Mouse (Mus musculus) limb, embryonic 13.5 days (tissue): Measurements from ENCODE around the gene Cmya5. TPM values are rescaled to one million over a fixed set of nuclear protein-coding genes. Genes with fewer than 3 reads are reported as not detected.
A peak's percentile ranks its signal among the peaks of the same experiment; 100 is the strongest.

Experiments used
- ATAC-seq: fragments of 200-750 bp; cut with Nextera tagmentation; 2 replicates; pipeline ENCODE4 v1.8.0; 2017; ENCODE audit warnings: low read depth, moderate number of reproducible peaks, moderate TSS enrichment; ENCODE audit not compliant: low FRiP score
- H3K27ac ChIP-seq: fragments of 300-500 bp; sonication (generic); 2 replicates; pipeline ENCODE4 v1.5.1; 2015; ENCODE audit warnings: inconsistent platforms, mild to moderate bottlenecking, moderate library complexity
- H3K27me3 ChIP-seq: fragments of 300-500 bp; sonication (generic); 2 replicates; pipeline ENCODE4 v1.6.1; 2015; ENCODE audit warnings: mild to moderate bottlenecking, inconsistent platforms
- H3K36me3 ChIP-seq: fragments of 300-500 bp; sonication (generic); 2 replicates; pipeline ENCODE4 v1.6.1; 2015; ENCODE audit warnings: inconsistent platforms, mild to moderate bottlenecking, moderate library complexity
- H3K4me1 ChIP-seq: fragments of 300-500 bp; sonication (generic); 2 replicates; pipeline ENCODE4 v1.6.1; 2015; ENCODE audit warnings: inconsistent platforms
- H3K4me2 ChIP-seq: fragments of 300-500 bp; sonication (generic); replicated peaks from 2 replicates; pipeline ENCODE4 v1.6.1; 2015; ENCODE audit warnings: inconsistent platforms, mild to moderate bottlenecking, moderate library complexity
- H3K4me3 ChIP-seq: fragments of 300-500 bp; sonication (generic); 2 replicates; pipeline ENCODE4 v1.5.1; 2015; ENCODE audit warnings: moderate library complexity, mild to moderate bottlenecking, inconsistent platforms
- H3K9ac ChIP-seq: fragments of 300-500 bp; sonication (generic); 2 replicates; pipeline ENCODE4 v1.6.1; 2015; ENCODE audit warnings: mild to moderate bottlenecking, inconsistent platforms
- H3K9me3 ChIP-seq: fragments of 300-500 bp; sonication (generic); 2 replicates; pipeline ENCODE4 v1.6.1; 2016; ENCODE audit warnings: inconsistent platforms
- WGBS: fragments of 180-500 bp; shearing (Covaris S2); methylation state at CpG from one replicate; pipeline ENCODE4 v1.1.7; 2015; 5-methylcytosine and 5-hydroxymethylcytosine counted together
- polyA plus RNA-seq: library from polyadenylated mRNA; unstranded; fragments of >200 nt; fragmentation: Nextera tagmentation; extraction: Ambion mirVana; gene quantifications from 2 replicates; pipeline ENCODE4 v1.2.1, GENCODE M21; 2015

The Cmya5 gene
- polyA plus RNA-seq, 1 experiment from 2014 or later = 0.22 TPM

GRCm38 (mm10) chr13:93080859-93081258 lies 63.7 kb downstream of the Cmya5 start:
- Histone ChIP-seq H3K4me3 (no peak overlapping the region), H3K9ac (no peak overlapping the region), H3K27ac (no peak overlapping the region), H3K9me3 (peaks cover 6% of the 10 kb centered on the region; the same call in 1 of the 2 replicates), H3K4me2 (no peak overlapping the region), H3K4me1 (no peaks in the 10 kb centered on the region), H3K36me3 (no peaks in the 10 kb centered on the region; the same call in 1 of the 2 replicates), H3K27me3 (no peaks in the 10 kb centered on the region)
- 83% methylated on average over 2 of the region's 2 CpGs for WGBS
- ATAC-seq = no peak

DNA sequence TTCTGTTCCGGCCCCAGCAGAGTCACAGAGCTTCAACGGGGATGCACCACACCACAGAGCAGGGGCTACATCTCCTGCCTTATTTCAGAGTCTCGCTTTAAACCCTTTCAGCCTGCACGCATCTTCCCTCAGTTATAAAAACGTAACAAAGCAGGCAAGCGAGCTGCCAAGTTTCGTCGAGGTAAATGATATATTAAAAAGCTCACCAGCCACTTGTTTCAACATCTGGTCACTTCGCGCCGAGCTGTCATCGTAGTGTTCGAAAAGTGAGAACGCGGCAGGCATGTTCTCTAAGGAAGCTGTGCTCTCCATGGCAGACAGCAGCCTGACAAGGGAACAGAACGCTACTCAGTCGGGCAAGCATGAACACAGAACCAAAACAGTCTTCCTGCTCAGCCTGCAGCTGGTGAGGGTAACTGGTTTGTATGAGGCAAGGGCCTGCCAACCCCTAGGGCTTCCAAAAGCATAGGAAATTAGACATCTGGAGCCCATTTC lies 70.3 kb downstream of the Cmya5 start:
- WGBS = 37% methylated on average over 17 of the region's 17 CpGs
- ATAC-seq = no peak

DNA sequence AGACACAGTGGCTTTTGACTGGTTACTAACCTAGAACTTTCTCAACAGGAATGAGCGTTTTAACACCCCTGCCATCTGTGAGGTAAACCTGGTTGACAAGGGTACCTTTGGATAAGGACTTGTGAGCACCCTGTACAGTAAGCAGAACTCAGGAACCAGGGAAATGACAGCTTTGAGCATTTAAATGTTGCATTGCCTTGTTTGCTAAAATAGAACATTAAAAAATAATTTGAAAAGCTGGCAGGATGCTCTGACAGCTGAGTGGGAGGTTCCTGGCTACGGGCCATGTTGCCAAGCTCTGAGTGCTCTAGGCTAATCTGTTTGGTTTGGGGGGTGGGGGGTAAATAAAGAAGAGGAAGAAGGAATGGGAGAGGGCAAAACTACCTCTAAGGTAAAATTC lies 70.9 kb downstream of the Cmya5 start:
- peaks cover 22% of the 10 kb centered on the region for H3K4me1 ChIP-seq
- H3K4me3 ChIP-seq = no peak overlapping the region
- WGBS = 34% methylated on average over 2 of the region's 2 CpGs
- H3K27ac ChIP-seq = no peak overlapping the region
- ATAC-seq = no peak
- H3K9me3 ChIP-seq = peaks cover 6% of the 10 kb centered on the region; the same call in 1 of the 2 replicates
- H3K9ac ChIP-seq = no peak overlapping the region
- H3K27me3 ChIP-seq = no peaks in the 10 kb centered on the region
- no peaks in the 10 kb centered on the region; the same call in 1 of the 2 replicates for H3K36me3 ChIP-seq
- H3K4me2 ChIP-seq = peak overlapping the region; percentile 52

More for the DNA sequence above, 70.3 kb downstream of the Cmya5 start:
- Histone ChIP-seq H3K4me3 (peak overlapping the region; percentile 11; the same call in 1 of the 2 replicates), H3K9me3 (peaks cover 6% of the 10 kb centered on the region; the same call in 1 of the 2 replicates), H3K4me2 (peak overlapping the region; percentile 52), H3K9ac (no peak overlapping the region), H3K4me1 (peaks cover 22% of the 10 kb centered on the region), H3K36me3 (no peaks in the 10 kb centered on the region; the same call in 1 of the 2 replicates), H3K27ac (no peak overlapping the region), H3K27me3 (no peaks in the 10 kb centered on the region)

- peaks cover 6% of the 10 kb centered on the region; the same call in 1 of the 2 replicates for H3K9me3 ChIP-seq
- WGBS = 9% methylated on average over 15 of the region's 15 CpGs
- no peaks in the 10 kb centered on the region; the same call in 1 of the 2 replicates for H3K36me3 ChIP-seq
- peak; percentile 28; the same call in 1 of the 2 replicates for ATAC-seq
- peak overlapping the region; percentile 52 for H3K4me2 ChIP-seq
- H3K9ac ChIP-seq = peak overlapping the region; percentile 43; the same call in 1 of the 2 replicates
- H3K4me3 ChIP-seq = no peak overlapping the region
- no peaks in the 10 kb centered on the region for H3K27me3 ChIP-seq
- no peak overlapping the region; the same call in 1 of the 2 replicates for H3K27ac ChIP-seq
- peaks cover 22% of the 10 kb centered on the region for H3K4me1 ChIP-seq
Observed at GRCm38 (mm10) chr13:93072871-93073411, 71.6 kb downstream of the Cmya5 start.

DNA sequence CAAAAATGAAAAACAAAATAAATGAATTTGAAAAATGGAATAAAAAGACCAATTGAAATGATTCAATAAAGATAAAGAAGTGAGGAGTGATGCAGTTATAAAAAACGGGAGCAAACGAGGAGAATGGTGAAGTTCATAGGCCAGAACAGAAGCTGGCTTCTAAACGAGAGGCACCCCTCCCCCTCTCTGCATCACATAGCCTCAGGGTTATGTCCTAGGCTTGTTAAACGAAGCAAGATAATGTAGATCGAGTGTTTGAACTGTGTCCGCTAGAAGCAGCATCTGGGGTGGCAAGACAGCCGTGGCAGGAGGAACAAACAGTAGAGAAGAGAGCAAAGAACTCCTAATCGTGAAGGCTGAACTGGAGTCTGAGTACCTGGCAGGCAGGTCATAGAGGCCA lies 74.1 kb downstream of the Cmya5 start:
- Histone ChIP-seq H3K4me2 (no peak overlapping the region), H3K9ac (no peak overlapping the region), H3K4me1 (peaks cover 22% of the 10 kb centered on the region), H3K27ac (no peak overlapping the region), H3K4me3 (no peak overlapping the region), H3K36me3 (no peaks in the 10 kb centered on the region), H3K27me3 (no peaks in the 10 kb centered on the region), H3K9me3 (no peaks in the 10 kb centered on the region)
- WGBS = 31% methylated on average over 8 of the region's 8 CpGs
- ATAC-seq = no peak

DNA sequence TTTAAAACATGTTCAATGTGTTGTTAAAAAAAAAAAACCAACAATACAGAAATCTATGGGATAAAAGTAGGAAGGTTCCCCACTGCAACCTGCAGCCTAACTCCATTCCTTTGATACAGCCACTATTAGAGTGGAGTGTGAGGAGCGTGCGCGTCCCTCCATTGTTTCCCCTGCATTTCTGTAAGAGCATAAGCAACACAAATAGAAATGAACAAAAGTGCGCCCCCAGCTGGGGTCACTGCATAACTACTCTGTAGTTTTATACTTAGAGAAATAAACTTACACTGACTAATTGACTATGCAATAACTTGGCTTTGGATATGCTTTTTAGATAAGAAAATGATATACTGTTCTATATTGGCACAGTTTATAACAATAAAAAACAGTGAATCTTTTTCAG lies 75.0 kb downstream of the Cmya5 start:
- Histone ChIP-seq H3K9ac (no peak overlapping the region), H3K4me2 (no peak overlapping the region), H3K4me1 (peaks cover 19% of the 10 kb centered on the region), H3K36me3 (no peaks in the 10 kb centered on the region), H3K9me3 (no peaks in the 10 kb centered on the region), H3K27ac (no peak overlapping the region), H3K27me3 (no peaks in the 10 kb centered on the region), H3K4me3 (no peak overlapping the region)
- WGBS = 76% methylated on average over 4 of the region's 4 CpGs
- ATAC-seq = no peak

DNA sequence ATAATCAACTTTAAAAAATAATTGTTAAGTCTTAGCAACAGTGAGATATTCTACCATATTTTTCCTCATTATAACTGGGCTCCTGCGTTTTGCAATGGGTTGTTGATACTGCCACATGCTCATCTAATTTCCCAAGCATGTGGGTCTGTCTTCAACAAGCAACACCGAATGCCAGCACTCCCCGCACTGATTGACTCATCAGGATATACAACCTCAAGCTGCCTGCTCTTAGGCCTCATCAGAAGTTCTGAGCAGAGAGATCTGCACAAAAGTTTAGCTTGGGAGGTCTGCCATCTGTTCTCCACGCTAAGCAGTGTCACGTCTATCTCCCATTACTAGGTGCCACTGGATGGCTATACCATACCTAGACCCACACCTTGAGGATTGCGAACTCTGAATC lies 76.2 kb downstream of the Cmya5 start:
- H3K4me2 ChIP-seq = no peak overlapping the region
- no peaks in the 10 kb centered on the region for H3K9me3 ChIP-seq
- no peak overlapping the region for H3K27ac ChIP-seq
- 94% methylated on average over 6 of the region's 6 CpGs for WGBS
- H3K4me3 ChIP-seq = no peak overlapping the region
- peaks cover 8% of the 10 kb centered on the region for H3K4me1 ChIP-seq
- no peaks in the 10 kb centered on the region for H3K36me3 ChIP-seq
- ATAC-seq = no peak
- no peak overlapping the region for H3K9ac ChIP-seq
- H3K27me3 ChIP-seq = no peaks in the 10 kb centered on the region

- ATAC-seq = no peak
- Histone ChIP-seq H3K27me3 (no peaks in the 10 kb centered on the region), H3K36me3 (no peaks in the 10 kb centered on the region), H3K4me2 (no peak overlapping the region), H3K27ac (no peak overlapping the region), H3K4me3 (no peak overlapping the region), H3K9me3 (no peaks in the 10 kb centered on the region), H3K4me1 (0 out of 2 replicates have a peak, but pooled peaks cover 3% of the 10 kb centered on the region), H3K9ac (no peak overlapping the region)
- WGBS = 66% methylated on average over 13 of the region's 13 CpGs
Observed at GRCm38 (mm10) chr13:93062860-93063636, 81.5 kb downstream of the Cmya5 start.

DNA sequence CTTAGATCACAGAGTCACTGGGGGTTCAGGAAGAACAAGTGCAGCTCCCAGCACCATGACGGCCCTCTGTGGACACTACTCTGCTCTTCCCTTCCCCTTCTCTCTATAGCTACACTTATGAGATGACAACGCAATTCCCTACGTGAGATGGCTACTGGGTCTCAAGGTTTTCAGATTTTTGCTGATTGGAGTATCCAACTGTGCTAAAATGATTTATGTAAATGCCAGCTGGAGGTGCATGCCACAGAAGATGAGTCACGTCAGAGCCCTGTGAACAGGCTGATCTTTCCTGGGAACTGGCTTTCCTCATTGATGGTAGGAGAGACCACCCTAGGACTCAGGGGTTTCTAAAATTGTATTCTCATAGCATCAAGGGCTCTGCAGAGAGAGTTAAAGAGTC lies 83.2 kb downstream of the Cmya5 start:
- no peaks in the 10 kb centered on the region for H3K27me3 ChIP-seq
- ATAC-seq = no peak
- no peak overlapping the region for H3K9ac ChIP-seq
- no peak overlapping the region for H3K4me3 ChIP-seq
- H3K36me3 ChIP-seq = no peaks in the 10 kb centered on the region
- 83% methylated on average over 4 of the region's 4 CpGs for WGBS
- 0 out of 2 replicates have a peak, but pooled peaks cover 3% of the 10 kb centered on the region for H3K4me1 ChIP-seq
- H3K9me3 ChIP-seq = no peaks in the 10 kb centered on the region
- H3K4me2 ChIP-seq = no peak overlapping the region
- no peak overlapping the region for H3K27ac ChIP-seq

DNA sequence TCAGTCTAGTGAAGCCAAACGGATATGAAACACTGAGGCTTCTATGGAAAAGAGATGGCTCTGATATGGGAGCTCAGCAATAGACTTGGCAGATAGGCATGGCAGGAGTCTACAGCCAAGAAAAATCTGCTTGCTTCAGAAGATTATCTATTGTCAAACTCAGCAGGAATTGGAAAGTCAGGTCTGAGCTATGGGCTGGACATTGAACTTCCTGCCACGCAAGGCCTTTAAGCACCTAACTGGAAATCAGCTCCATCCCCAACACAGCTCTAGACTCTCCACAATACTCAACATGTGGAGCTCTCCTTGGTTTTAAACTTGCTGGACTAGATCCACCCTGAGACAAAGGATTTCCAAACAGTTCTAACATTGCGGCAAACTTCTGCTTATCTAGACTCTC lies 84.1 kb downstream of the Cmya5 start:
- no peak for ATAC-seq
- no peaks in the 10 kb centered on the region for H3K36me3 ChIP-seq
- H3K4me3 ChIP-seq = no peak overlapping the region
- H3K4me2 ChIP-seq = no peak overlapping the region
- H3K9ac ChIP-seq = no peak overlapping the region
- no peaks in the 10 kb centered on the region for H3K9me3 ChIP-seq
- H3K27ac ChIP-seq = no peak overlapping the region
- H3K4me1 ChIP-seq = 0 out of 2 replicates have a peak, but pooled peaks cover 3% of the 10 kb centered on the region
- WGBS = 88% methylated on average over 3 of the region's 3 CpGs
- no peaks in the 10 kb centered on the region for H3K27me3 ChIP-seq

DNA sequence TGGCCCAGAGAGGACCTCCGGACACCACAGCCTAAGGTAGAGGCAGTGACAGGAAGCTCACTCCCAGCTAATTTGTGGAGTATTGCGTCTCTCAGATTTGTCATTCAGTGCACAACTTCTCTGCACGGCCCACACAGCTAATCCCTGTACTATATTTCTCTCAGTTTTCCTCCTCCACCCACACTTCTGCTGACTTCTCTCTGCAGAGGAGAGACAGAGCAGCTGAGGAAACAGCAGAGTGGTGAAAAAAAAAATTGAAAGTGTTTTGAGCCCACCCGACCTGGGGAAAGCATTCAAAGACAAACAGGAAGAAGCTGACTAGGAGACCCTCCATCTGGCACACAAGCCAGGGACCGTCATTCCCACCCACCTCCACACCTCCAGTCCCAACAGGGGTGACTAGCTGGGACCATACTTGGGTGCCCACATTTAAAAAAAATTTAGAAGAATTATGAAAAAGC lies 85.9 kb downstream of the Cmya5 start:
- Histone ChIP-seq H3K4me2 (no peak overlapping the region), H3K27me3 (no peaks in the 10 kb centered on the region), H3K9ac (no peak overlapping the region), H3K27ac (no peak overlapping the region), H3K36me3 (no peaks in the 10 kb centered on the region), H3K4me1 (0 out of 2 replicates have a peak, but pooled peaks cover 3% of the 10 kb centered on the region), H3K4me3 (no peak overlapping the region), H3K9me3 (no peaks in the 10 kb centered on the region)
- WGBS = 69% methylated on average over 5 of the region's 5 CpGs
- ATAC-seq = no peak
